Mouse (Mus musculus) adrenal gland, postnatal 4 days (tissue): ENCODE data around the gene Hapln4. TPM values are rescaled to one million over a fixed set of nuclear protein-coding genes. Genes with fewer than 3 reads are reported as not detected.
"Not testable (repeated sequence)": the region's sequence is repeated elsewhere in the genome, so short reads cannot be mapped to it uniquely, and the experiment has no call there.

Experiments
- DNase-seq, 2 experiments: peaks; one replicate each; pipeline ENCODE4 v3.0.0; 2021 to 2022; ENCODE audit warnings: low spot score in 2 of 2, mixed read lengths in 2 of 2
- long read RNA-seq, 2 experiments: library from polyadenylated mRNA; stranded (forward); transcript quantifications; one replicate each; pipeline ENCODE4 v2.0.0; 2021
- total RNA-seq, 2 experiments: library from RNA; stranded (reverse); gene quantifications; 2 replicates each; pipeline ENCODE4 v1.2.3; 2021

Hapln4 gene
- under 1 TPM; 0.11 to 0.14 TPM for total RNA-seq
- long read RNA-seq, experiment 1, partial matches to known transcripts: 0 of 1 reads
- long read RNA-seq, experiment 1, other reads (novel, unspliced or antisense): 0 of 1 reads
- long read RNA-seq, experiment 2: 0 reads

DNA sequence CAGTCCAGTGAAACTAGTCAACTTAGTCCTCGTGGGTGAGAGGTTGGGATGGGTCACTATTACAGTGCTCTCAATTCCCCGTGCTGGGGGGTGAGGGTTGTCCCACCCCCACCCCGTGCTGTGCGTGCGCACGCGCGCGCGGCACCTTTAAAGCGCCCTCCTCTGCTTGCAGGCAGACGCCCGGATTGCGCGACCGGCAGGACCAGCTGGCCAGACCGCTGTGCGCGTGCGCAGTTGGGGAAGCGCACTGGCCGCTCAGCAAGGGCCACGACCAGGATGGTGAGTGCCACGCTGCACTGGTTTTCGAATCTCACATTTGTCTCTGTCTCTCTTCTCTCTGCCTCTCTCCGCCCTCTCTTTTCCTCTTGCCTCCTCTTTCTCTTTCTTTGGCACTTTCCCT is at the start of gene Hapln4:
Gene Hapln4, plus strand, starts transcription at position 173 of the 400 bp plus-strand sequence.
- no peak for DNase-seq

DNA sequence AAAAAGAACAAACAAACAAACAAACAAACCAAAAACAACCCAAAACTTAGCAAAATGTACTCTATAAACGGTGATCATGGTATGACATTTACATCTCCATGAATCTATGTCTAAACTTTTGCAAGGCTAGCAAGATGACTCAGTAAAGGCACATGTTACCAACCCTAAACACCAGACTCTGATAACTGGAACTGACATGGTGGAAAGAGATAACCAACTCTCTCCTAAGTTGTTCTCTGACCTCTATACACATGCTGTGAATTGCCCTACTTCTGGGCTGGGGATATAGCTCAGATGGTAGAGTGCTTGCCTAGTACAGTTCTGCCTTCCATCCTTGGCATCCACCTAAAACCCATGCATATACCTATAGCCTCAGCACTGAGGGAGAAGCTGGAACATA is 45.3 kb upstream of the Hapln4 start:
- DNase-seq: no peak

DNA sequence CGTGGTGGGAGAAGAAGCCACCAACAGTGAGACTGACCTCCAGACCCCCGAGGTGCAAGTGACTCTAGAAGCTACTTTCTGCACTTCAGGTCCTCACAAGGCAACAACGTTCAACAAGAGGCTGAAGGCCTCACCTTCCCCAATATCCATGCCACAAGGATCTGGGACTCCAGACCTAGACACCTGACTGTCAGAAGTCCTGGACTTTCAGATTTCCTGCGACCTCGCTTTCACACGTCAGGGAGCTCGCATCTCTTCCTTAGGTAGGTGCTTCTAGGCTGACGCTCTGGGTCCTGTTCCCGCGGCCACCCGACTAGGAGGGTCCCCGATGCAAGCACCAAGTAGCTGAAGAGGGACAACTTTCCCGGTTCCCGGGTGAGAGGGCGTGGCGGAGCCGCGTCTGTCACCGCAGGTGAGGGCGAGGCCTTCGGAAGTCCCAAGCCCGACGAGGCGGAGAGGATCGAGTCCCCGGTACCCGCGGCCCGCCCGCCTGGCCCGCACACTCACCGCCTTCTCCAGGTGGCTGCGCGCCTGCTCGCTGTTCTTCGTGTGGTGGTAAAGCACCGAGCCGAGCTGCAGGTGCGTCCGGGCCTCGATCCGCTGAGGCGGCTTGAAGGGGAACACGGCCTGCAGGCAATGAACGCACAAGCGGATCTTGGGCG is 41.2 kb upstream of the Hapln4 start:
- DNase-seq: peak; percentile 6 to 14

DNA sequence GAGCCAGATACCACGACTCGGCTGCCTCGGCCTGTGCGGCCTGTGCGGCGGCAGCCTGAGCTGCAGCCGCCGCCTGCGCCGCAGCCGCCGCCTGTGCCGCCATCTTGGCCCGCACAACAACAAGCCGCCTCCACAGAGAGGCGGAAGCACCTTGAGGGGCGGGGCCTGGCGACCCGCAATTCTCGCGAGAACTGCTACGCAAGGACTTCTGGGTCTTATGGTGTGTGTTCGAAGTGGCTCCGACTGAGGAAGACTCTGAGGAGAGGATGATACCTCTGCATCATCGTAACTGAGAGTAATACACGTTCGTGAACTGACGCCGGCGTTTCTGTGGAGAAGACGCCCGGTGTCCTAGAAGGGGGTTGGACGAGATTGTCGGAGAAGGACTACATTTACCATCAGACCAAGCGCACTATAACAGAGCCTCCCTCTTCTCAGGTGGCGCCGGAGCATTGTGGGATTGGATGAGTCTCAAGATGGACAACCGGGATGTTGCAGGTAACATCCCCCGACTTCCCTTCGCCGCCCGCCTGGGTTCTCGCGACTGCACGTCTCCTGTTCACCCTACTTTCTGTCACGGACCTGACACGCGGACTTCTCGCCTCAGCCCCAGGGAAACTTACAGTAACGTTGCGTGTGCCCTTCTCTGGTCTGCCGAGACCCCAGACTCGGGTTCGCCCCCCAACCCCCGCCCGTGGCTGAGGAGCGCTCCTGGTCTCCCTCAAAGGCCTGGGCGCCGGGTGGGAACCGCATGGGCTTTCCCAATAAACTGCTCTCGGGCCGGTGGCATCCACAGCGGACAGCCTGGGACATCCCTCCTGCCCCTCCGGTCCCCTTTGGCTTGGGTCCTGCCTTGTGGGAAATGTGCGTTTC is 40.4 kb upstream of the Hapln4 start, which contains the start of the genes Mau2 and Sugp1:
Gene Mau2, minus strand, starts transcription at position 152 of the 873 bp plus-strand sequence.
Gene Sugp1, plus strand, starts transcription at position 231 of the 873 bp plus-strand sequence.
- DNase-seq: peak; percentile 81 to 87

DNA sequence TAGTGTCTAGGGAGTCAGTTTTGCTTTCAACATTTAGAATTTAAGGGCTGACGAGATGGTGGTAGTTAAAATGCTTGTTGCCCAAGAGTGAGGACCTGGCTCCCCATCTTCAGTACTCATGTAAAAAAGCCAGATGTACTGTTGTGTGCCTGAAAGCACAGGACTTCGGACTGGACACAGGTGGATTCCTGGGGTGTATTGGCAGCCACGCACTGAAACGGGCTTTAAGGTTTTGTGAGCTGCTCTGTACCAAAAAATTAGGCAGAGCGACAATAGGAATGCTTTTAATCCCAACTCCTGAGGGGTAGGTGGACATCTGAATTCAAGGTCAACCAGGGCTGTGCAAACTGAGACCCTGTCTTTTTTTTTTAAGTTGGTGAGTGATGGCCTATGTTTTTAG is 39.3 kb upstream of the Hapln4 start:
- no peak for DNase-seq

DNA sequence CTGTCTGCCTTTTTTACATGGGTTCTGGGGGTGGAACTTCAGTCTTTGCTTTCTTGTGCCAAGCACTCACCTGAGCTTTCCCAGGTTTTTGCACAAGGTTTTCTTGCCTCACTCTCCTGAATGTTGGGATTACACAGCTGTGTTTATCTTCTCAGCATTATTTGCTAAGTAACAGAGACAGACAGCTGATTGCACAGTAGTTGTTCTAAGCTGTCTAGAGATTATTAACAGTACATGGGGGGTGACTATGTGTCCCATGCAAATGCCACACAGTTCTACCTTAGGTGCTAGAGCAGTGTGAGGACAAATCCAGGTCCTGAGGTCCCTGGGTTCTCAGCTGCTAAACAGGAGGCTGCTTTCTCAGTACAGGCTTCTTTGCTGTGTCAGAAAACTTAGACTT is 33.6 kb upstream of the Hapln4 start:
- DNase-seq: no peak

DNA sequence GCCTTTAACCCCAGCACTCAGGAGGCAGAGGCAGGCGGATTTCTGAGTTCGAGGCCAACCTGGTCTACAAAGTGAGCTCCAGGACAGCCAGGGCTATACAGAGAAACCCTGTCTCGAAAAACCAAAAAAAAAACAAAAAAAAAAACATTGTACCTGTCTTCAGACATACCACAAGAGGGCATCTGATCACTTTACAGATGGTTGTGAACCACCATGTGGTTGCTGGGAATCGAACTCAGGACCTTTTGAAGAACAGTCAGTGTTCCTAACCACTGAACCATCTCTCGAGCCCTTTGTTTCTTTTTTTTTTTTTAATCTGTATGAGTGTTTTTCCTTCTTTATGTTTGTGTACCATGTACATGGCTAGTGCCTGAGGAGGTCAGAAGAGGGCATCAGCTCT is 32.8 kb upstream of the Hapln4 start:
- not testable (repeated sequence) for DNase-seq

DNA sequence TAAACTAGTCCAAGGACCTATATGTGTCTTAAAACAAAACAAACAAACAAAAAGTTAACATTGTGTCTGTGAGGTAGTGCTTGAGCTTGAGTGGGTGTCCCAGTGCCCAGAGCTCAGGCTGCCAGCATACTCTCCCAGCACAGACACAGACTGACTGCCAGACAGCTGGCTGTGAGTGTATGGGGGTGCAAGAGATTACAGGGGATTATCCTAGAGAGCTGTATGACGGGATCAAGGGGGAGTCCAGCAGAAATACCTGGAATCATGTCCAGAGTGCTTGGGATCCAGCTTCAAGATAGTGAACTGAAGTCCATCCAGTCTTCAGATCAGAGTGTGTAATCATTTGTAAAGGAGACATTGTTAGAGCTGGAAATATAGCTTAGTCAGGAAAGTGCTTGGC is 25.5 kb upstream of the Hapln4 start:
- DNase-seq: no peak

DNA sequence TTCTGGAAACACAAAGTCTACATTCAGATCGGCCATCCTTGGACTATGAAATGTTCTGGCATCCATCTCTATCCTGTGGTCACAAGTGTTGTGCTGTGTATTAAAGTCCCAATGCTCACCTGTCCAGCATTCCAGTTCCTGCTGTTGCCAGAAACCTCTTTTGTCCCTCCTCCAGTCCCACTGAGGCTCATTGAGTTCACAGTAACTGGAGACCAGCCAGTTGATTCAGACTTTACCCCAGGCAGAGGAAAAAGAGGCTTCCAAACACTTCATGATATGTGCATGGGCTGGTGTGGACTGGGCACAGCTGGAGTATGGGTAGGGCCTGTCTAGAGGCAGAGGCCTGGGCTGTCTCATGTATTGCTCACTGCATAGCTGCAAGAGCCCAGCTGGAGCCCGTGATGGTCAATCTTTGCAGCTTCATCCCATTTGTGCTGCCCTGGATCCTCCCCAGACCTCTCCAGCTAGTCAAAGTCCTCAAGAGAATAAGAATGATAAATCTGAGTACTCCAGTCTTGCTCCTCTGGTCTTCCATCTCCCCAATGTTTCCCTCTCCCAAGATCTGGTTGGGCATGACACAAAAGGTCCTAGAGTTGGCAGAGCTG is 11.3 kb upstream of the Hapln4 start:
- DNase-seq: no peak

DNA sequence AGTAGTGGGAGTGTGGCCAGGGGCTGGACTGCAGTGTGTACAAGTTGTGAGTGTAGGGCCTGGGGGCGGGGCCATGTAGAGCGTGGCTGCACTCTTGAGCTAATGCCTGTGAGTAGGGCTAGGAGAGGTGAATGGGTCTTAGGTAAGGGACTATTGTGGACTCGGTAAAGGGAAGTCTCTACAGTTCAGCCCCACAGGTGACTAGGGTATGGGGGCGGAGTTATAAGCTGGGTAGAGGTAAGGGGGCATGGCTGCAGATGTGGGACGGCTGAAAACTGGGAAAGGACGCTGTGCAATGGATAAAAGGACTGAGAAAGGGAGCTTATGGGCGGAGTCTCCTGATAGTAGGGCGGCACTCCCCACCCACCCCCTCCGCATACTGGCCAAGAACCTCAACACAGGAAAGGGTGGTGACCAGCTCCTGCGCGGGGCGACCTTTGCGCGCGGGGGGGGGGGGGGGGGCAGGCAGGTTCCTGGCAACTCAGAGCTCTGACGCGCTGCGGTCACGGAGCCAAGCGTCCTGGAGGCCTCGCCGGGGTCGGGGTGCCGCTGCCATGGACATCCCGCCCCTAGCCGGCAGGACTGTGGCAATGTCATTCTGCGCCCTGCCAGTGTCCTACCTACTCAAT is 10.7 kb upstream of the Hapln4 start, which contains the start of gene Tm6sf2:
Gene Tm6sf2, plus strand, starts transcription at position 484 of the 629 bp plus-strand sequence.
- DNase-seq: no peak

DNA sequence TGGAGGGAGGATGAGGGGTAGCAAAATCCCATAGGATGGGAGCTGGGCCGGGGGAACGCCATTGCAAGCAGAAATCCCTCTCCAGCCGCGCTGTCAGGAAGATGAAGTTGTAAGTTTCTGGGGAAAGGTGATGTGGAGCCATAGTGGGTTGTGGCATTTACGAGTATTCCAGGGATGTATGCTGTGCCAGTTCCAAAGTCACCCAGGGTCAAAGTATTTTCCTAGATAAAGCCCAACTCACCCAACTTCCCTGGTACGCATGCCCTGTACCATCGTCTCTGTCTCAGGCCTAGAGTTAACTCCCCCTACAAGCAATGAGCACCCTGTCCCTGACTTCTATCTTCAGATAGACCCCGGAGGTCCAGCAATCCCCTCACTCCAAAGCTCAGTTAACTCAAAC is 10.1 kb upstream of the Hapln4 start:
- DNase-seq: no peak

DNA sequence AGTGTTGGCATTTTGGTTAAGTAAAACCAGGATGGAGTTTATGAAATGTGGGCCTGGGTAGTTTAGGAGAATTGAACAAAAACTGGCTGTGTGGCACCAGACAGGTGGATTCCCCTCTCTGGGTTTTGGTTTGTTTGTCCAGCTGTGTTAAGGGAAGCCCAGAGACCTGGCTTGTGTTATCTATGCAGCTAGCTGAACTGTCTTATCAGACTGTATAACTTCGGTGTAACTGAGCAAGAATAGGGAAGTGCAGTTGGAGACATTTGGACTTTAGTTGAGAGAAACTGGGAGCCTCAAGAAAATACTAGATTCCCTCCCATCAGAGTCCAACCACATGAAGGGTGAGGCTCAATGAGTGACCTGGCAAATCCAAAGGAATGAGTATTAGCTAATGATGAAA is 9.6 kb upstream of the Hapln4 start:
- DNase-seq: no peak

DNA sequence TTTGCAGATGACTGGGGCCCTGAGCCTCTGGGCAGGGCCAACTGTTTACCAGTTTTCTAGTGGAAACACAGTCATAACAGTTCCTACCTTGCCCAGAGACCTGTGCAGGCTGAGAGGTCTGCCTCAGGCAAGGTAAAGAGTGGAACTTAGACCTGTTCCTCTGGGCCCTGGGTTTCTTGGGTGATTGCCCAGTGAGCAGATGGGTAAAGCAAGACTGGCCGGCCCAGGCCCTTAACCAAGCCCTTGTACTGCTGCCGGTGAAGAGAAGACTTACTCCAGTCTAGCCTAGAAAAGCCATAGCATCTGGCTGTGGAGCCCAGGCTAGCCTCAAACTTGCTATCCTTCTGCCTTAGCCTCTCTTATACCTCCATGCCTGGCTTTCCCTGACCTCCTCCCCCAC is 1.3 kb upstream of the Hapln4 start:
- DNase-seq: no peak

DNA sequence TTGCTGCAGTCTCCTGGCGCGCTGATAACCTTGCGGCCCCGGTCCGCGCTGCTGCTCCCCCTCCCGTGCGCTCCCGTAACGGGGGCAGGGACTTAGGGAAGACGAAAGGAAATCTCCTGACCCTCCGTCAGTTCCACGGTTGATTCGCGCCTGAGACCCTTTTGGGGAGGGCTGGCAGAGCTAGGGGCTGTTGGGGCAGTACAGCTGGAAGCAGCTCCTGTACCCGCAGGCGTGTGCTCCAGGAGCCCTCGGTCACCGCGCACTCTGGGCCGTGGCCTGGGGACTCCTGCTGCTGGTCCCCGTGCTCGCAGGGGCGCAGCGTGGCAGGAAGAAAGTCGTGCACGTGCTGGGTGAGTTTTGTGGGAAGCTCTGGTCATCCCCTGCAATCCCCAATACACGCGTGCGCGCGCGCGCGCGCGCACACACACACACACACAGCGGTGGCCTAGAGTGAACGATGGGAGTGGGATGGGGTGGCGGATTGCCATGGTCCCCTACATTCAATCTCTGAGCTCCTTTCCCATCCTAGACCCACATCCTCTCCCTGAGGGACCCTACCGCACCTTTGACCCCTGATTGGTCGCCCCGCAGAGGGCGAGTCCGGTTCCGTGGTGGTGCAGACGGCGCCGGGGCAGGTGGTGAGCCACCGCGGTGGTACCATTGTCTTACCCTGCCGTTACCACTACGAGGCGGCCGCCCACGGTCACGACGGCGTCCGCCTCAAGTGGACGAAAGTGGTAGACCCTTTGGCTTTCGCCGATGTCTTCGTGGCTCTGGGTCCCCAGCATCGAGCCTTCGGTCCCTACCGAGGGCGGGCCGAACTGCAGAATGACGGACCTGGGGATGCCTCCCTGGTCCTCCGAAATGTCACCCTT is 1.2 kb downstream of the Hapln4 start:
- no peak for DNase-seq

DNA sequence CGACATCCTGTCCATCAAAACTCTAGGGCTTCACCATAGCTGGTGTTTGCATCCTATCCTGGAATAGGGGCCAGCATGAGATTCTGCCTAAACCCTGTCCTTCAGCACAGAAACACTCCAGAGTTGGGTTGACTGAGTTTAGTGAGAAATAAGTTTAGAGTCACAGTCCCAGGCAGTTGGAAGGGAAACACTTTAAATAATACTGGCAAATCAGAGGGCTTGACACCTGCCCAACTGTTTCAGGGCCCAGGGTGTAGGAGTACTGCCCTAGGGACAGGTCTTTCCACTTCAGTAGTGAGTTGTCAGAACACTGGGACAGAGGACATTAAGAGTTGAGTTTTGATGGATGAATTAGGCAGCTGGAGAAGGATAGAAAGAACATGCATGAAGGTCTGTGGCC is 2.9 kb downstream of the Hapln4 start:
- no peak for DNase-seq

DNA sequence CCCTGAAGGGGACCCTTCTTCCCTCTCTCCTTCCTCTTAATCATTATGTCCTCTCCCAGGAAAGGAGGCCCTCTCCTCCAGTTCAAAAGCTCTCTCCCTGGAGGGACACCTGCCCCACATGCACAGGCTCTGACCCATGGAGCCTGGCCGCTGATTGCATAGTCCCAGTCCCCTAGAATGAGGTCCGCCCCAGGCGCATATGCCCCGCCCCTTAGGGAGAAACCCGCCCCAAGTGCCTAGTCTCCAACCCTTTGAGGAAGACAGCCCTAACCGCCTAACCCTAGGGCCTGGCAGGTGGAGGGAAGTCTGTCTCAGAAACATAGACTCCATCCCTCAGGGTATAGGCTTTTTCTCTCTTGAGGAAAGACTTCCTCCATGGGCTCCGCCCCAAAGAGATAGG is 4.0 kb downstream of the Hapln4 start:
- DNase-seq: no peak

DNA sequence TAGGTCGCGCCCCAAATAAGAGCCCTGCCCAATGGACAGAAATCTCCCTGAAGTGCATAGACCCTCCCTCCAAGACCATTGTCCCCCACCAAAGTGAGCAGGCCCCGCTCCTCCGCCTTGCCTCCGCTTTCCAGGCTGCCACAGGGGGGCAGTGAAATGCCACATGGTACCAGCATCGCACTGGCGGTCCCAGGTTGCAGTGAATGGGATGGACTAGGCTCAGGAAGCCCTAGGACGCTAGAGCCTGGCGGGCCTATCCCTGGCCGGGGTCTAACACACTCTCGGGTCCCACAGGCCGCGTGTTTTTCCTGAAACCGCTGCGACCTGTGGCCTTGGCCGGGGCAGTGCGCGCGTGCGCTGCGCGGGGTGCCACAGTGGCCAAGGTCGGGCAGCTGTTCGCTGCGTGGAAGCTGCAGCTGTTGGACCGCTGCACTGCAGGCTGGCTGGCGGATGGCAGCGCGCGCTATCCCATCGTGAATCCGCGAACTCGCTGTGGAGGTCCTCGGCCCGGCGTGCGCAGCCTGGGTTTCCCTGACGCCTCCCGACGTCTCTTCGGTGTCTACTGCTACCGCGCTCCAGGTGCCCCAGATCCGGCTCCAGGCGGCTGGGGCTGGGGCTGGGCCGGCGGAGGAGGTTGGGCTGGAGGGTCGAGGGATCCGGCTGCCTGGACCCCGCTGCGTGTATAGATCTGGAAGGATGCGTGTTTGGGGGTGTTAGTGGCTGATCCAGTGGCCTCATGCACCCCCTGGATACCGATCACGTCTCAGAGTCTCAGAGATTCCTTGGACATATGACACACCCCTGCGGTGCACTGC is 4.8 kb downstream of the Hapln4 start:
- no peak for DNase-seq

DNA sequence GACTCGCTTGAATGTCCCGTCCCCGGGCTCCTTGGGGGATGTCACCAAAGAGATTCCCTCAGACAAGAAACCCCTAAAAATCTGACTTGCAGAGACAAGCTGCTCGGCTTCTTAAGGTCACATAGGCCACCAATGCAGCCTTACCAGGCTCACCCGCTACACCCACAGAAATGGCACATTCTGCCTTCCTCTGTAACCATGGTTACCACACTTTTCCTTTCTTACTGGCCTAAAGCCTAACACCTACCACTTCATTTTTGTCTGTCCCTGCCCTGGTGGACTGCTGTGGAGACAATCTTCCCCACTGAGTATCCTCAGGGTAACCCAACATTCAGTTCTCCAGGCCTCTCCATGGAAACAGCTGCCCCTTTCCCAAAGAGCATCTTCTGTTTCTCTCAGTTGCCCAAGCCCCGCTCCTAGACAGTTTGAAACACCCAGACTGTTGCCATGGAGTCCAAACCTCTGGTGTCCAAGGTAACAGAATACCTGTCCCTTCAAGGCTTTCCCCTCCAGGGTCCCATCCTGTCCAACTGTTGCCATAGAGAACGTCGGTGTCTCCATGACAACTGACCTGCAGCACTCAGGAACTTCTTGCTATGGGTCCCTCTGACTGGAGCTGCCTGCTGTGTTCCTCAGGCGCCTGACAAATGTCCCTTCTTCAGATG is 6.2 kb downstream of the Hapln4 start:
- no peak for DNase-seq

DNA sequence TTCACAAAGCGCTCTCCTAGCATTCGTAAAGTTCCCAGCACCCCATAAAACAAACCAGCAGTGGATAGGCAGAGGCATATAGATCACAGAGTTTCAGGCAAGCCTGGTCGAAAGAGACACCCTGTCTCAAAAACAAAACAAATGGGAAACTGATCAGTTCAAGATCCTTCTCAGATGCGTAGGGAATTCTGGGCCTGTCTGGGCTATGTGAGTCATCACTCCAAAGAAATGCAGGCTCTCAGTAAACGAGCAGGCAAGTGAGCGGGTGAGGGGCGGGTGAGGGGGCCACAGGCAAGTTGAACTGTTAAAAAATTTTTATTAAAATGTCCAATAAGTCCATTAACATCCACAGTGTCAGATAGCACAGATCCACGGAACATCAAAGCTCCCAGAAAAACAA is 9.5 kb downstream of the Hapln4 start:
- DNase-seq: no peak
